Mouse (Mus musculus) heart, embryonic 15.5 days (tissue): ENCODE measurements at regions not wholly inside any gene's neighbourhood (a gene's known extent, or its start where the extent isn't known, plus 50 kb on each side); places are given as distances from the start of the nearest gene placed in this dataset.

Source experiments
- ATAC-seq: fragments of 200-750 bp; cut with Nextera tagmentation; replicated peaks from 2 replicates; pipeline ENCODE4 v1.8.0; 2017; ENCODE audit warnings: low read depth, moderate TSS enrichment; ENCODE audit not compliant: insufficient number of reproducible peaks, insufficient read depth, low FRiP score
- H3K27ac ChIP-seq: fragments of 300-500 bp; sonication (generic); 2 replicates; pipeline ENCODE4 v1.5.1; 2015; ENCODE audit warnings: mild to moderate bottlenecking, inconsistent platforms
- H3K27me3 ChIP-seq: fragments of 300-500 bp; sonication (generic); 2 replicates; pipeline ENCODE4 v1.6.1; 2015; ENCODE audit warnings: inconsistent platforms
- H3K36me3 ChIP-seq: fragments of 300-500 bp; sonication (generic); 2 replicates; pipeline ENCODE4 v1.6.1; 2015; ENCODE audit warnings: mild to moderate bottlenecking, inconsistent platforms
- H3K4me1 ChIP-seq: fragments of 300-500 bp; sonication (generic); replicated peaks from 2 replicates; pipeline ENCODE4 v1.6.1; 2015; ENCODE audit warnings: inconsistent platforms
- H3K4me2 ChIP-seq: fragments of 300-500 bp; sonication (generic); 2 replicates; pipeline ENCODE4 v1.6.1; 2015; ENCODE audit warnings: inconsistent platforms, mild to moderate bottlenecking, moderate library complexity
- H3K4me3 ChIP-seq: fragments of 300-500 bp; sonication (generic); 2 replicates; pipeline ENCODE4 v1.5.1; 2015; ENCODE audit warnings: mild to moderate bottlenecking, inconsistent platforms
- H3K9ac ChIP-seq: fragments of 300-500 bp; sonication (generic); 2 replicates; pipeline ENCODE4 v1.6.1; 2015; ENCODE audit warnings: mild to moderate bottlenecking, inconsistent platforms
- H3K9me3 ChIP-seq: fragments of 300-500 bp; sonication (generic); replicated peaks from 2 replicates; pipeline ENCODE4 v1.6.1; 2016; ENCODE audit warnings: inconsistent platforms
- WGBS: fragments of 180-500 bp; shearing (Covaris S2); methylation state at CpG from one replicate; pipeline ENCODE4 v1.1.7; 2015; ENCODE audit warnings: mixed read lengths; 5-methylcytosine and 5-hydroxymethylcytosine counted together

GRCm38 (mm10) chr17:68981120-68981519 is 94.4 kb upstream of the Epb41l3 start:
- no peaks in the 10 kb centered on the region for H3K27me3 ChIP-seq
- no peak for ATAC-seq
- H3K4me3 ChIP-seq = no peak overlapping the region
- no peaks in the 10 kb centered on the region for H3K4me1 ChIP-seq
- H3K27ac ChIP-seq = no peak overlapping the region
- no peaks in the 10 kb centered on the region for H3K9me3 ChIP-seq
- H3K9ac ChIP-seq = no peak overlapping the region
- 85% methylated on average over 11 of the region's 11 CpGs for WGBS
- H3K36me3 ChIP-seq = no peaks in the 10 kb centered on the region
- no peak overlapping the region for H3K4me2 ChIP-seq

GRCm38 (mm10) chr17:68982094-68982493 is 93.4 kb upstream of the Epb41l3 start:
- no peaks in the 10 kb centered on the region for H3K27me3 ChIP-seq
- no peak overlapping the region for H3K4me2 ChIP-seq
- no peak overlapping the region for H3K9ac ChIP-seq
- H3K9me3 ChIP-seq = no peaks in the 10 kb centered on the region
- H3K36me3 ChIP-seq = no peaks in the 10 kb centered on the region
- no peak overlapping the region for H3K27ac ChIP-seq
- no peaks in the 10 kb centered on the region for H3K4me1 ChIP-seq
- no peak for ATAC-seq
- H3K4me3 ChIP-seq = no peak overlapping the region
- WGBS = 88% methylated on average over 6 of the region's 6 CpGs

GRCm38 (mm10) chr17:68999913-69000312 is 75.6 kb upstream of the Epb41l3 start:
- no peak for ATAC-seq
- H3K9me3 ChIP-seq = no peaks in the 10 kb centered on the region
- no peak overlapping the region for H3K4me2 ChIP-seq
- H3K9ac ChIP-seq = no peak overlapping the region
- no peaks in the 10 kb centered on the region for H3K4me1 ChIP-seq
- 86% methylated on average over 3 of the region's 3 CpGs for WGBS
- H3K27me3 ChIP-seq = no peaks in the 10 kb centered on the region
- no peak overlapping the region for H3K4me3 ChIP-seq
- H3K27ac ChIP-seq = no peak overlapping the region
- H3K36me3 ChIP-seq = no peaks in the 10 kb centered on the region

- Histone ChIP-seq H3K4me3 (no peak overlapping the region), H3K4me1 (no peaks in the 10 kb centered on the region), H3K9ac (no peak overlapping the region), H3K36me3 (no peaks in the 10 kb centered on the region), H3K27me3 (no peaks in the 10 kb centered on the region), H3K27ac (no peak overlapping the region), H3K4me2 (no peak overlapping the region), H3K9me3 (no peaks in the 10 kb centered on the region)
- 74% methylated on average over 7 of the region's 7 CpGs for WGBS
- ATAC-seq = no peak
These were observed 71.4 kb upstream of the Epb41l3 start for GRCm38 (mm10) chr17:69004051-69004450.

- Histone ChIP-seq H3K4me3 (no peak overlapping the region), H3K27me3 (no peaks in the 10 kb centered on the region), H3K9ac (no peak overlapping the region), H3K4me1 (no peaks in the 10 kb centered on the region), H3K27ac (no peak overlapping the region), H3K4me2 (no peak overlapping the region), H3K36me3 (no peaks in the 10 kb centered on the region), H3K9me3 (no peaks in the 10 kb centered on the region)
- ATAC-seq = no peak
- WGBS = 27% methylated on average over 9 of the region's 9 CpGs
These were observed 69.2 kb upstream of the Epb41l3 start for GRCm38 (mm10) chr17:69006272-69006671.
